Mouse (Mus musculus) myocyte (in vitro differentiated cells): ENCODE data around the gene Rtp3.

Experiments
- E2F4 ChIP-seq: IDR thresholded peaks from one replicate; pipeline ENCODE4 v1.6.1; 2011; ENCODE audit warnings: mild to moderate bottlenecking, control low read depth, moderate library complexity; ENCODE audit not compliant: insufficient read depth
- MYOG ChIP-seq, 3 experiments: IDR thresholded peaks; one replicate each; pipeline ENCODE4 v1.6.1; 2011; ENCODE audit warnings: control low read depth in 2 of 3, low read depth in 2 of 3, mild to moderate bottlenecking in 2 of 3; ENCODE audit not compliant: insufficient read length in 2 of 3, control insufficient read depth in 1 of 3, insufficient read depth in 1 of 3
- POLR2A ChIP-seq: IDR thresholded peaks from one replicate; pipeline ENCODE4 v1.6.1; 2011; ENCODE audit warnings: low read depth, mild to moderate bottlenecking, control low read depth, moderate library complexity; ENCODE audit not compliant: insufficient read length
- POLR2AphosphoS2 ChIP-seq: IDR thresholded peaks from one replicate; pipeline ENCODE4 v1.6.1; 2011; ENCODE audit warnings: low read depth, control low read depth; ENCODE audit not compliant: insufficient read length
- SRF ChIP-seq: IDR thresholded peaks from one replicate; pipeline ENCODE4 v1.6.1; 2011; ENCODE audit warnings: low read depth; ENCODE audit not compliant: control insufficient read depth, insufficient read length
- TCF12 ChIP-seq: IDR thresholded peaks from one replicate; pipeline ENCODE4 v1.6.1; 2011; ENCODE audit warnings: mild to moderate bottlenecking, control low read depth; ENCODE audit not compliant: poor library complexity, insufficient read depth, severe bottlenecking

- TF ChIP-seq TCF12 (no peak), POLR2A (no peak), SRF (no peak), POLR2AphosphoS2 (no peak), E2F4 (no peak), MYOG (IDR thresholded peaks at IDR 0.05; ENCODE audit: control insufficient read depth in 1 of 3, insufficient read depth in 1 of 3, insufficient read length in 2 of 3, low read depth in 2 of 3) (no peak)
Measured at GRCm38 (mm10) chr9:110951866-110952265, 38.5 kb downstream of the Rtp3 start.
